Mouse (Mus musculus): Measurements from ENCODE around the gene Aldoc. TPM values are rescaled to one million over a fixed set of nuclear protein-coding genes. Genes with fewer than 3 reads are reported as not detected.

The Aldoc gene
- polyA plus RNA-seq, 1 experiment: 0.12 TPM

DNA sequence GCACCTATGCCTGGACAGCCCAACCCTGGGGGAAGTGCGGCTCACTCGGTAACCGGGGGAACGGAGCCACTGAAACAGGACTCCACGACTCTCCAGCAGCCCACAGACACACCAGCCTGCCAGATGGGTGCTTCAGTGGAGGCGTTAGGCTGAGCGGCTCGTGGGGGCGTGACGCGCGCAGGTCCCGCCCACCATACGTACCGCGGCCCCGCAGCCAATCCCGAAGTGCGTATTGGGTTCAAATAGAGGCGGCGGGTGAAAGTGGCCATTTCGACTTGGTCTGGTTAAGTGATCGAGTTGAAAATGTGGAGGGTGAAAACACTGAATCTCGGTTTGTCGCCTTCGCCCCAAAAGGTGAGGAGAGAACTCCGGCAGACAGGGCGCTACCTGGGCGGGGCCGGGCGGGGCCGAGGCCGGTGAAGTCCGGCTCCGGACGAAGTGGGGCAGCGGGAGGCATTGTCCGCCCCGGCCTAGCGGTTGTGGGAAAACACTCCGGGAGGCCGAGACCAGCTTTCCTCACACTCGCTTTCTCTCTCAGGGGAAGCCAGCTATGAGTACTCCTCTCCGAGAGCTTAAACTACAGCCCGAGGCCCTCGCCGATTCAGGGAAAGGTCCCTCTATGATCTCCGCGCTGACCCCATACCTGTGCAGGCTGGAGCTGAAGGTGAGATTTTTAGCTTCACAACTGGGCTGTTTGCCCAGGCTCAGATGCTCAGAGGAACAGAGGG is 21.2 kb upstream of the Aldoc start, which contains the start of gene Spag5:
Gene Spag5 (plus strand): TSS at position 173 of the 728 bp plus-strand sequence.
- no peak for TF ChIP-seq TAL1 (IDR thresholded peaks at IDR 0.05; ENCODE audit: low read length)
- TF ChIP-seq GATA1 (IDR thresholded peaks at IDR 0.05; ENCODE audit: low read length): no peak

DNA sequence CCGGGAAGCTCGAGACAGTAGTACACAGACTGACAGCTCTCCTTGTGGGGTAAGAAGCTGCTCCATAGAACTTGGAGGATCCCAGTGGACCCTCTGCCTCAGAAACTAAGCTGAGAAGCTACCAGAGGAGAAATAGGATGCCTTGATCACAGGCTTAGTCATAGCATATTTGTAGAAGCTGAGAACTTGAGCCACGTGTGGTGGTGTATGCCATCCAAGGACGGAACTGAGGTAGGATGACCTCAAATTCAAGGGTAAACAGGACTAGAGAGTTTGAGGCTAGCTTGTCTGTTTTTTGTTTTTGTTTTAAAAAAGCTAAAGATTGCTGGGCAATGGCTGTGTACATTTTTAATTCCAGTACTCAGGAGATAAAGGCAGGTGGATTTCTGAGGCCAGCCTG is 17.5 kb upstream of the Aldoc start:
- peaks cover 3% of the 10 kb centered on the region for H3K9me3 ChIP-seq (ENCODE audit: control insufficient read depth, low read length)
- H3K27me3 ChIP-seq (ENCODE audit: control insufficient read depth): no peaks in the 10 kb centered on the region
- H3K36me3 ChIP-seq (ENCODE audit: control insufficient read depth): peaks cover 74% of the 10 kb centered on the region
- TF ChIP-seq GATA1 (IDR thresholded peaks at IDR 0.05; ENCODE audit: low read length) (no peak), TAL1 (IDR thresholded peaks at IDR 0.05; ENCODE audit: low read length) (no peak)
- peaks cover 52% of the 10 kb centered on the region for H3K4me1 ChIP-seq (ENCODE audit: control insufficient read depth)
- peak overlapping the region; percentile 42 for H3K4me3 ChIP-seq (replicated peaks)

More for the DNA sequence above, 21.2 kb upstream of the Aldoc start, which contains the start of gene Spag5:
- H3K4me3 ChIP-seq (replicated peaks): peak within 1 kb of the TSS; percentile 89
- peaks cover 44% of the 10 kb centered on the region for H3K4me1 ChIP-seq (ENCODE audit: control insufficient read depth)
- peaks cover 38% of the 10 kb centered on the region for H3K36me3 ChIP-seq (ENCODE audit: control insufficient read depth)
- no peaks in the 10 kb centered on the region for H3K27me3 ChIP-seq (ENCODE audit: control insufficient read depth)
- H3K9me3 ChIP-seq (ENCODE audit: control insufficient read depth, low read length): no peaks in the 10 kb centered on the region

DNA sequence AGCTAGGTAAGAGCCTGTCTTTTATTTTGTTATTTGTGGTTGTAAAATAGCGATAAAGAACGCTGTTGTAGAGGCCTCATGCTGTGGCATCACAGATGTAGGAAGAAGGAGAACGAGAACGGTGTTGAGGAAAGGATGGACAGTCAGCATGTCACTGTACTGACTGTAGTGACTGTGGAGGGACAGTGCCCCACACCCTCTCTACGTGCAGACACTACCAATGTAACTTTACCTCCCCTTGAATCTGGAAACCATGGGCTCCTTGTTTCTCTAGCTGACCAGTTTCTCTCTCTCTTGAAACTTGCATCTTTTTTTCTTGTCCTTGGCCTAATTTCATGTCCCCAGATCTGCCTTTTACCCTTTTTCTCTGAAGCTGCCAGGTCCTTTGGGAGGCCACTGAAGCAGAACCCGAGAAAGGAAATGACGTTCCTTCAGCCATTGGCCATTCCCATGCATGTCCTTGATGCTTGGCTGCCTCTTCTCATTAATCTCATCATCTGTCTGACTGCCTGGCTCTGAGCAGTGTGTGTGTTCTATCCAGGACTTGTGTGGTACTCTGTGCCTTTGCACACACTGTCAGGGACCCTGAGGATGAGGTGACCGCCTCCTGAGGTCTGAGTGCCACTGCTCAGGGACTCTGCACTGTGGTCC is 11.8 kb upstream of the Aldoc start:
- no peak for TF ChIP-seq GATA1 (IDR thresholded peaks at IDR 0.05; ENCODE audit: low read length)
- no peak for TF ChIP-seq TAL1 (IDR thresholded peaks at IDR 0.05; ENCODE audit: low read length)
- H3K36me3 ChIP-seq (ENCODE audit: control insufficient read depth): peaks cover 98% of the 10 kb centered on the region
- peaks cover 3% of the 10 kb centered on the region for H3K9me3 ChIP-seq (ENCODE audit: control insufficient read depth, low read length)
- peaks cover 20% of the 10 kb centered on the region for H3K4me1 ChIP-seq (ENCODE audit: control insufficient read depth)
- H3K4me3 ChIP-seq (replicated peaks): no peak overlapping the region
- H3K27me3 ChIP-seq (ENCODE audit: control insufficient read depth): no peaks in the 10 kb centered on the region

DNA sequence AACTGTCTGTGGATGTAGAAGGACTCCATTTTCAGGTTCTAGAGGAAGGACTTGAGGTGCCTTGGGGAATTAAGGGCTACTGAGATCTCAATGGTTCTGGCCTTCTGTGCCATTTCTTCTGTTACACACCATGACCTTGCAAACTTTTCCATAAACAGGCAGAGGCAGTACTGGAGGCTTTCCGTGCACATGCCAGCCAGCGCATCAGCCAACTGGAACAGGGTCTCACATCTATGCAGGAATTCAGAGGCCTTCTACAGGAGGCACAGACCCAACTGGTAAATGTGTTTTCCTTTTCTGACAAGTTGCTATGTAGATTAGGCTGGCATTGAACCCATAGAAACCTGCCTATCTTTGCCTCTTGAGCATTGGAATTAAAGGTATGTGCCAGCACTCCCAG is 9.1 kb upstream of the Aldoc start:
- no peaks in the 10 kb centered on the region for H3K27me3 ChIP-seq (ENCODE audit: control insufficient read depth)
- no peaks in the 10 kb centered on the region for H3K9me3 ChIP-seq (ENCODE audit: control insufficient read depth, low read length)
- no peak overlapping the region for H3K4me3 ChIP-seq (replicated peaks)
- H3K4me1 ChIP-seq (ENCODE audit: control insufficient read depth): peaks cover 4% of the 10 kb centered on the region
- peaks cover 98% of the 10 kb centered on the region for H3K36me3 ChIP-seq (ENCODE audit: control insufficient read depth)
- TF ChIP-seq TAL1 (IDR thresholded peaks at IDR 0.05; ENCODE audit: low read length) (no peak), GATA1 (IDR thresholded peaks at IDR 0.05; ENCODE audit: low read length) (no peak)

DNA sequence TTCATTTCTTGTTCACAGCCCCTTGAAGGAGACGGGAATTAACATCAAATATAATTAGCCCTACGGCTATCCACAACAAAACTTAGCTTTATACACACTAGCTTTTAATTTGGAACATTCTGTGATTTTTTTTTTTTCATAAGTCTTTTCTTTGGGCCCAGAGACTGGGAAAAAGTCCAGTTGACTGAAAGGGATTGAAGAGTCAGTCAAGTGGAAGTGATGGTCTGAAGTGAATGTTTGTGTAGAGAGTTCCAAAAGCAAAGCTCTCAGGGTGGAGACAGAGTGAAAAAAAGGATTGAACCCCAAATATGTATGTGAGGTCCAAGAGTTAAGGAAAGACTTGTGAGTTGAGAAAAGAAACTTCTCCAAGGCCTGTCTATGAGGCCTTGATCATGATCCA is 4.4 kb upstream of the Aldoc start:
- TF ChIP-seq GATA1 (IDR thresholded peaks at IDR 0.05; ENCODE audit: low read length): no peak
- no peak for TF ChIP-seq TAL1 (IDR thresholded peaks at IDR 0.05; ENCODE audit: low read length)

DNA sequence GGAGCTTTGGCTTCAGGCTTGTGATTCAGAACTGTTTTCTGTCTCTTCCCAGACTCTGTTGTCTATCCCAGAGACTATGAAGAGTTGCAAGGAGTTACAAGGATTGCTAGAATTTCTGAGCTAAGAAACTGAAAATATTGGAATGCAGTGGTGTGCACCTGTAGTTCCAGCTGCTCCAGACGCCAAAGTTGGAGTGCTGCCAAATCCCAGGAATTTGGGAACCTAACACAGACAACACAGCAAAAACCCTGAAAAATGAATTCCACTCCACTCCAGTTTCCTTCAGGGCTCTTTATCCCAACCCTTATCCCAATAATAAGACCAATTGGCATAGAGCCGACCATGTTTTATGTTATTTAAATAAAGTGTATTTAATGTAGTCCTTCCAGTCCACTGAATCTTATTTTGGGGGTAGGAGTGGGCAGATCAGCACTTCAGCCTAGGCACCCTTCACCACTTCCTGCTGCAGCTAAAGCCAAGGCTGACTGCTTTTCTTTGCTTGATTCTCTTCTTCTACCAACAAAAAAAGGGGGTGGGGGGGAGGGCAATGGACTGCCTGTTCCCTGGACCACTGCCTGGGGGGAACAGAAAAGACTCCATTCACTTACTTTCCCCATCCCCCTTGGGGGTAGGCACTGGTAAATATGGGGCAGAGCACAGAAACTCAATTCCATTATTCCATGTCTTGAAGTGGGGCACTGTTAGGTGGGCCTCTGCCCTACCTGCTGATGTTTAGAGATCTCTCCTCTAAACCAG is 514 bp upstream of the Aldoc start:
- no peaks in the 10 kb centered on the region for H3K9me3 ChIP-seq (ENCODE audit: control insufficient read depth, low read length)
- H3K4me3 ChIP-seq (replicated peaks): no peak overlapping the region
- peaks cover 15% of the 10 kb centered on the region for H3K4me1 ChIP-seq (ENCODE audit: control insufficient read depth)
- H3K36me3 ChIP-seq (ENCODE audit: control insufficient read depth): peaks cover 92% of the 10 kb centered on the region
- H3K27me3 ChIP-seq (ENCODE audit: control insufficient read depth): no peaks in the 10 kb centered on the region
- no peak for TF ChIP-seq GATA1 (IDR thresholded peaks at IDR 0.05; ENCODE audit: low read length)
- TF ChIP-seq TAL1 (IDR thresholded peaks at IDR 0.05; ENCODE audit: low read length): no peak

More for the DNA sequence above, 4.4 kb upstream of the Aldoc start:
- no peak overlapping the region for H3K4me3 ChIP-seq (replicated peaks)
- H3K9me3 ChIP-seq (ENCODE audit: control insufficient read depth, low read length): no peaks in the 10 kb centered on the region
- peaks cover 10% of the 10 kb centered on the region for H3K4me1 ChIP-seq (ENCODE audit: control insufficient read depth)
- H3K36me3 ChIP-seq (ENCODE audit: control insufficient read depth): peaks cover 100% of the 10 kb centered on the region
- H3K27me3 ChIP-seq (ENCODE audit: control insufficient read depth): no peaks in the 10 kb centered on the region

DNA sequence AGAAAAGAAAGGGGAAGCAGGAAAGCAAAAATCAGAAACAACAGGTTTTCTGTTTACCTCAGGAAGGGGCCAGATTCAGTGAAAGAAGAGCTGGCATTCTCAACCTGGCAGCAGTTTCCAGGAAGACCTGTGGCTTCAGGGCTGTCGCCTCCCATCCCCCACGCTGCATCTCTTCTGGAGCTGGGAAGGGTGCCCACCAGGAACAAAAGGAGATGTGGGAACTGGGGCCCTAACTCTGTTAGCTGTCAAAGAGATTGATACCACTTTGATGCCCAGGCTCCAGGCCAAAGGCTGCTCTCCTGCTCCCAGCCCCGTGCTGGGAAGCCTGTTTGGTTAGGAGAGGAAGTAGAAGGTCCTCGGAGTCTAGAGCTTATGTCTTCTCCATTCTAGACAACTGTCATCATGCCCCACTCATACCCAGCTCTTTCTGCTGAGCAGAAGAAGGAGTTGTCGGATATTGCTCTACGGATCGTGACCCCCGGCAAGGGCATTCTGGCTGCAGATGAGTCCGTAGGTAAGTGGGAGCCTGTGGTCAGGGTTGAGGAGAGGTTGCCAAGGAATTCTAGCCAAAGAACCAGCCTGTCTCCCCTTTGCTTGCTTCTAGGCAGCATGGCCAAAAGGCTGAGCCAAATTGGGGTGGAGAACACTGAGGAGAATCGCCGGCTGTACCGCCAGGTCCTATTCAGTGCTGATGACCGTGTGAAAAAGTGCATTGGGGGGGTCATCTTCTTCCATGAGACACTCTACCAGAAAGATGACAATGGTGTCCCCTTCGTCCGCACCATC is 1.4 kb downstream of the Aldoc start:
- Histone ChIP-seq H3K9me3 (ENCODE audit: control insufficient read depth, low read length) (no peaks in the 10 kb centered on the region), H3K4me1 (ENCODE audit: control insufficient read depth) (peaks cover 30% of the 10 kb centered on the region), H3K27me3 (ENCODE audit: control insufficient read depth) (no peaks in the 10 kb centered on the region), H3K4me3 (replicated peaks) (no peak overlapping the region), H3K36me3 (ENCODE audit: control insufficient read depth) (peaks cover 72% of the 10 kb centered on the region)
- no peak for TF ChIP-seq GATA1 (IDR thresholded peaks at IDR 0.05; ENCODE audit: low read length)
- no peak for TF ChIP-seq TAL1 (IDR thresholded peaks at IDR 0.05; ENCODE audit: low read length)

DNA sequence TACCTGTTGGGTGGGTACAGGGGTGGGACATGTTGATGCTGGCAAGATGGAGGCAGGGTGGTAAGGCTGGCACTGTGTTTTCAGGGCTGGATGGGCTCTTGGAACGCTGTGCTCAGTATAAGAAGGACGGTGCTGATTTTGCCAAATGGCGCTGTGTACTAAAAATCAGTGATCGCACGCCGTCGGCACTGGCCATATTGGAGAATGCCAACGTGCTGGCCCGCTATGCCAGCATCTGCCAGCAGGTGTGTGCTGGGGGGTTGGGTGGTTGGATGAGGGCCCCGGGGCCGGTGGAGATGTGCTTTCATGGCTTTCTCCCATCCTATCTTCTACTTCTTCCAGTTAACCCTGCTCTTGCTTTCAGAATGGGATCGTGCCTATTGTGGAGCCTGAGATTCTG is 2.2 kb downstream of the Aldoc start:
- Histone ChIP-seq H3K36me3 (ENCODE audit: control insufficient read depth) (peaks cover 65% of the 10 kb centered on the region), H3K27me3 (ENCODE audit: control insufficient read depth) (no peaks in the 10 kb centered on the region), H3K4me1 (ENCODE audit: control insufficient read depth) (peaks cover 36% of the 10 kb centered on the region), H3K4me3 (replicated peaks) (no peak overlapping the region), H3K9me3 (ENCODE audit: control insufficient read depth, low read length) (no peaks in the 10 kb centered on the region)
- TF ChIP-seq TAL1 (IDR thresholded peaks at IDR 0.05; ENCODE audit: low read length): no peak
- TF ChIP-seq GATA1 (IDR thresholded peaks at IDR 0.05; ENCODE audit: low read length): no peak
